Mouse (Mus musculus) kidney, postnatal 36 days (tissue): ENCODE measurements at regions not wholly inside any gene's neighbourhood (a gene's known extent, or its start where the extent isn't known, plus 50 kb on each side); places are given as distances from the start of the nearest gene placed in this dataset.
A peak's percentile ranks its signal among the peaks of the same experiment; 100 is the strongest.

Experiments used
- DNase-seq, 2 experiments: peaks; one replicate each; pipeline ENCODE4 v3.0.0; 2021 to 2022; ENCODE audit warnings: mixed read lengths in 2 of 2

GRCm38 (mm10) chr11:20985069-20985759 is 105.9 kb upstream of the Peli1 start:
- DNase-seq = peak in 1 of 2 experiments; percentile 20

DNA sequence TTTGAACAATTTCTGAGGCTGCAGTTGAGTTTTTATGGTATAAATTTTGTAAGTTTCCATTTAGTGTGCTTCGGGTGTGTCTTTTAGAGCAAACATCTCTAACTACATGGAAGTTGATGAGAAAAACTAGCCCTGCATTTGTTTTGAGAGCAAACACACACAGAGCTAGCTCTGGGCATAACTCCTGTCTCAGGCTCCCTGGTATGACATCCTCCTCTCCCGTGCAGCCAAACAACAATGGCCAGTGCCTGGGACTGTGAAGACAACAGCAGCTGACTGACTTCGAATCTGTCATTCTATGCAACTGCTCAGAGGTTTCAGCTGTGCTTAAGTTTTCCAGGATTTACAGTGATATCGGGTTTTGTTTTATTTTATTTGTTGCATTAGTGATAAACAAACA is 105.3 kb upstream of the Peli1 start:
- no peak for DNase-seq

- DNase-seq = no peak
Measured at GRCm38 (mm10) chr11:20987171-20987815, 103.8 kb upstream of the Peli1 start.

DNA sequence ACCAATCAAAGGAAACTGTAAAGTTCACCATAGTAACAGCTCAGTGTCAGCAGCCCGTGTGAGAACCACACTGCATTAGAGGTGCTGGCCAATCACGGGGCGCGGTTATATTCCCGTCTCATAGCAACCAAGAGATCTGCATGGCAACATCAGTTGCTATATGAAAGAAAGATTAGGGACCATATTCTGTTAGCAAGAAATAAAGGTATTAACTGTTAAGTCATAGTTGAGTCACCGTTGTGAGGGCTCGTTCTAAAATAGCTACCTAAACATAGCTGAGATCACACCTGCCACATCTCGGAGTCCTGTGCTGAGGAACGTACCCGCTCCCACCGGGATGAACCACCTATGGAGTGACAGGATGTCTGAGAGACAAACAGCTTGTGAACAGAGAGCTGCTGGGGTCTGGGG is 103.2 kb upstream of the Peli1 start:
- DNase-seq = no peak

- DNase-seq = no peak
Measured at GRCm38 (mm10) chr11:20988871-20989270, 102.2 kb upstream of the Peli1 start.

GRCm38 (mm10) chr11:20993580-20993979 is 97.5 kb upstream of the Peli1 start:
- DNase-seq = no peak

- DNase-seq = no peak
Measured at GRCm38 (mm10) chr11:21001400-21001799, 89.7 kb upstream of the Peli1 start.

DNA sequence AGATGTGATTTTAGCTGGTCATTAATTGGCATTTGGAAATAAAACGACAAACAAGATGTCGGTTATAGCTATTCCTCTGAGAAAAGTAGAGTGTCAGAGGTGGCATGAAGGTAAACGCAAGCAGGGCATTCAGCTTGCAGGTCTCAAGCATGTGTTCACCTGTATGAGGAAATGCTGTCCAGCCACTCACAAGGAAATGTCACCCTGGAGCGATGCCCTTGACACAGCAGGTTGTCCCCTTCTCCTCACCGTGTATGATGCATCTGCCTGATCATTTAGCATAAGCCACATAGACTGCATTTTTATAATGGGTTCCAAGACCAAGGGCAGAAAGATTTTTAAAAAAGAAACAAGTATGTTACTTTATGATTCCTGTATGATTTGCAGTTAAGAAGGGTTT is 83.9 kb upstream of the Peli1 start:
- no peak for DNase-seq

GRCm38 (mm10) chr11:21009505-21009904 is 81.6 kb upstream of the Peli1 start:
- no peak for DNase-seq

- DNase-seq = peak; percentile 6 to 13
Measured at GRCm38 (mm10) chr11:21010867-21011266, 80.2 kb upstream of the Peli1 start.

- DNase-seq = no peak
Measured at GRCm38 (mm10) chr11:21014250-21014649, 76.8 kb upstream of the Peli1 start.

- peak; percentile 36 to 55 for DNase-seq
Measured at GRCm38 (mm10) chr11:21015536-21015935, 75.6 kb upstream of the Peli1 start.

- DNase-seq = no peak
Measured at GRCm38 (mm10) chr11:21016133-21016746, 74.9 kb upstream of the Peli1 start.

DNA sequence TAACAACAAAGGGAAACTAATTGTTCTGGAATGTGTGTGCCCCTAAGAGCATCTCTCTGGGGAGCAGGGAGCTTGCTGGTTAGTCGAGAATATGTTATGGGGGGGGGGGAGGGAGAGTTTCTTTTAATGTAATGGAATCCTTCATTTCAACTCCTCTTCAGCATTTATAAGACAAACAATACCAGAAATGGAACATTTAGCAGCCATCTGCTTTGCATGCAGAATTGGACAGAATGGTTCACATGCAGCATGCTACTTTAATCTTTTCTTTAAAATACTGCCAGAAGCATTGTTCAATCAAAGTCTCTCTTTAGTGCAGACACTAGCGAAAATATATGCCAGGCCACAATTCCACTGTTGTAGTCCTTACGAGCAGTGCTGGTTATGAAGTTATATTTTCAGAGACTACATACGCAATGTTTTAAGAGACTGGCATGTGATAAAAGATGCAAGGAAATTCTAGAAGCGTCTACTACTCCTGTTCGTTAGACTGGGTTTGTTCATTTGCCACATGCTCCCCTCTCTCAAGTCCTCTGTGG is 74.2 kb upstream of the Peli1 start:
- no peak for DNase-seq

DNA sequence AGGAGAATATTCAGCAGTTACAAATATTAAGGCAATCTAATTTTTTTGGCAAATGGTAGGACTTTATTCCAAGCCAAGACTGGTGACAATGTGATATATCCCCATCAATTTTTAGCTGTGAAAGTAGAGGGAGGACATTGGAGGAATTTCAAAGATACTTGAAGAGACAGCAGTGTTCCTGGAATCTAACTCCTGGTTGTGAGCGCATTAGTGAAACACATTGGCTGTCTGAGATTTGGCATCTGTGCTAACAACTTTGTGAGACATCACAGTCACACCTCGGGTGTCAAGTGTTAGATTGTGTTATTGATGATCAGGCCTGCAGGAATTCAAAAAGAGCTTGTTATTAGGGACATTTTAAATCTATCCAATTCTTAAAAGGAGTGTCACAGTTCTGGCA is 71.3 kb upstream of the Peli1 start:
- DNase-seq = no peak

- DNase-seq = peak in 1 of 2 experiments; percentile 31
Measured at GRCm38 (mm10) chr11:21024111-21024510, 67.0 kb upstream of the Peli1 start.

DNA sequence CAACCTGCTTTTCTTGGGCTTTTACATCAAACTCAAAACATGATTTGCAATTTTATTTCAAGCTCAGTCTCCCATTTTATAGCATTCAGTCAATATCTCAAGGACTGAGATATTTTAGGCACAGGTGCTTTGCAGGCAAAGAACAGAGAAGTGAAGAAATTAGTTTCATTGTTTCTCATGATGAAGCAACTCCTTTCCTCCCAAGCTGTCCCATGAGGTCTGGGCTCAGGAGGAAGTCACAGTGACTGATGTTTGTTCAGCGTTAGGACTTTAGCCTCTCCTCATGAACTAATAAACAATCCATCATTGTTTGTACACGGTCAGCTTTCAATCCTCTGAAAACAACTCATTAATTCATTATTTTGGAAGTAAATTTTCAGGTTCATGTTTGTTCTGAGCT is 66.6 kb upstream of the Peli1 start:
- peak in 1 of 2 experiments; percentile 12 for DNase-seq

- no peak for DNase-seq
Measured at GRCm38 (mm10) chr11:21027299-21027698, 63.8 kb upstream of the Peli1 start.

DNA sequence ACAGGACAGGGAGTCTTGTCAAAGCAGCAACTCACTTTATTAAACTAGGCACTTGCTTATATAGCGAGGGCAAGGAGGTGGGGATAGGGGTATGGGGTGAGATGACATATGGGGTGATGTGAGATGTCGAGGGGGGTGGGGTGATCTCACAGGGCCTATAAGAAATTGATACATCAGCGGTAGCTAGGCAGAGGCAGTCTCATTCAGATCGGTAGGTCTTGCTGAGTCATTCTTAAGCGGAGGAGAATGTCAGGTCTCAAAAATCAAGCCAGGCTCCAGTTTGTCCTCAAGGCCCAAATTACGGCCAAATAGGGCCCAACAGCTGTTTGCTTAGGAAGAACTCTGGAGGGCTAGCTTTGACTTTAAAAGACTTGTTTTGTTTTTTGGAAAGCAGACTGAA is 60.7 kb upstream of the Peli1 start:
- DNase-seq = no peak

DNA sequence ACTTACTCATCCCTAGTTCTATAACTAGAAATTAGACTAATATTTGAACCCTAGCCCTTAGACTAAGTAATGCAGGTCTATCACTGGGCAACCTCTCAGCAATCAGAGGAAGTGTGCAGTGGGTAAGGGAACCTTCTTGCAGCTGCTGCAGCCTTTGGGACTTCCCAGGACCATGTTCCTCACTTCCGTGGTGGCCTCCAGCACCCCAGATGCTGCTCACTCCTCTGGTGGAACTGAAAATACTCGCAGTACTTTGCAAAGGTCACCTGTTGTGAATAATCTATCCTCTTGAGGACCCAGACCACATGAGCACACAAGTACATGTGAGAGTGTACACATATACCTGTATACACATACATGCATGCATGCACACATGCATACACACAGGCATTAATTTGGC is 59.3 kb upstream of the Peli1 start:
- no peak for DNase-seq

DNA sequence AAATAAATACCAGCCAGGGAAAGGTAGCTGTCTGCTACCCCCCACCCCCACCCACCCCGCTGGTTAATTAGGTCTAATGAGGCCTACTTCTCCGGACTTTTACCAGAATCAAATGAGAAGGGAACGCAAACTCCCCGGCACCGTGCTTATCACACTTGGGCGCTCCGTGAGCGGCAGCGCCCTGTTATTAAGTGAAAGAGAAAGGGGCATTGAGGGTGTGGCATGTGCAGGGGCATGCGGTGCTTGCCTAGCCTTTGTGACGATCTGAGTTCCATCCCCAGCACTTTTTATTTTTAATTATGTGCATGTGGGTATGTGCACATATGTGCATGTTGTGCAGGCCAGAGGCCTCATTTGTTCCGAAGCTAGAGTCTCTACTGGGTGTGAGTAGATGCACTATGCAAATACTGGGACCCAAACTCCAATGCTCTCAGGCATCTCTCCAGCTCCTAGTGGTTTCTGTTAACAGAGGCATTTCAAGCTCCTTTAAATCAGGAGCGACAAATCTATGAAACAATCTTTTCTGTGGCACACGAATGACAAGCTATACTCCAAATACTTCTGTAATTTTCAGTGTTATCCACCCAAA is 57.8 kb upstream of the Peli1 start:
- no peak for DNase-seq

DNA sequence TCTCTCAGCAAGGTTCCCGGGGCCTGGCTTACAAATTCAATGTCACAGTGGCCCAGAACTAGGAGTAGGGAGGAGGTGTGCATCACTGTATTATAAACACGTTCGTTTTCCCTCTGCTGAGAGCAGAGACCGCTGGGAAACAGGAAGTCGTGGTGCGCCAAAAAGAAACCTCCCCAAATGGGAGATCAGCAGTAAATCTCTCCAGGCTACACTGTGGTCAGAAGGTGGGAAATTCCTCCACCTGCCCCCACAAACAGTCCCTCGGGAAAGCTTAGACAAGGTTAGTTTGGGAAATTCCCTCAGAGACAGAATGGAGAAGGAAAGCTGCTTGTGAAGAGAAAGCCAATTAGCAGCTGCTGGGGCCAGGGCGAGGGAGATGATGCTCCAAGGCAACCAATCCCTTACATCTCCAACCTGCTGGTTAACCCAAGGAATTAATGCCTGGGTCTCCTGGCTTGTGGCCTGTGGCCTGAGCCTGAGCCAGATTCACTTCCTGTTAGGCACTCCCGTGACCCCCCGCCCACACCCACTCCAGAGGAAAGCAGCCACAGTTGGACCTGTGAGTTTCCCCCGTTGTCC is 57.2 kb upstream of the Peli1 start:
- peak; percentile 47 to 69 for DNase-seq
